Mouse (Mus musculus) lung, adult 2 months (tissue): ENCODE results near the gene Mgrn1. TPM values are rescaled to one million over a fixed set of nuclear protein-coding genes. Genes with fewer than 3 reads are reported as not detected.

Experiments used
- DNase-seq: peaks from one replicate; pipeline ENCODE4 v3.0.0; 2022
- H3K4me1 ChIP-seq: fragments of 200-500 bp; 2 replicates; pipeline ENCODE4 v1.6.1; 2011; ENCODE audit warnings: low read length; ENCODE audit not compliant: control insufficient read depth, insufficient read depth
- H3K4me3 ChIP-seq: fragments of 200-500 bp; replicated peaks from 2 replicates; pipeline ENCODE3; 2011; ENCODE audit warnings: low read depth, mild to moderate bottlenecking, control low read depth, low read length; ENCODE audit errors: extremely low read depth
- CTCF ChIP-seq: fragments of 200-500 bp; IDR thresholded peaks from 2 replicates; pipeline ENCODE4 v1.5.1; 2011; ENCODE audit warnings: mild to moderate bottlenecking, low read length, control low read depth; ENCODE audit not compliant: insufficient read depth
- POLR2A ChIP-seq: fragments of 200-500 bp; IDR thresholded peaks from 2 replicates; pipeline ENCODE4 v1.6.1; 2011; ENCODE audit warnings: low read depth, mild to moderate bottlenecking, control low read depth, low read length, borderline replicate concordance; ENCODE audit errors: extremely low read depth
- WGBS: fragments of 180-500 bp; shearing (Covaris S2); methylation state at CpG from one replicate; pipeline ENCODE4 v1.1.7; 2018; 5-methylcytosine and 5-hydroxymethylcytosine counted together
- polyA plus RNA-seq: library from polyadenylated mRNA; depleted of rRNA; stranded (reverse); fragments of >200 nt; gene quantifications from 2 replicates; pipeline ENCODE4 v1.2.3, GENCODE M21; 2012

Gene Mgrn1
- polyA plus RNA-seq, 1 experiment = 140 TPM

DNA sequence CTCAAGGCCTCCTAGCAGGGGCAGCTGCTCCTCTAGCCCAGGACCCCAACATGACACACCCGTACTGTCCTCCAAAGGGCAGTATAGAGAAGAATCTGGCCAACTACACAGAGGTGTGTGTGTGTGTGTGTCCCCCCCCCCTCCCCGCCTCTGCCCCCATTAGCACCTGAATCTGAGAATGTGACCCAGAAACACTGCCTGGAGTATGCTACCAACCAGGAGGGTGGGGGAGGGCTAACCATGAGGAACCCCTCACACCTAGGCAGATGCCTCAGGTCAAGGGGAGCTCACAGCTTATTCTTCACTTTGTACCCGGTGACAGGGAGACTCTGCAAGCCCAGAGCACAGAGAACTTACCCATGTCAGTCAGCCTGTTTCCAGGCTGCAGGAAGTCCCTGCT, 8.3 kb upstream of the Mgrn1 start:
- no peak for DNase-seq
- 31% methylated on average over 2 of the region's 3 CpGs for WGBS
- peaks cover 26% of the 10 kb centered on the region for H3K4me1 ChIP-seq
- TF ChIP-seq CTCF = no peak
- TF ChIP-seq POLR2A = no peak
- no peak overlapping the region for H3K4me3 ChIP-seq

DNA sequence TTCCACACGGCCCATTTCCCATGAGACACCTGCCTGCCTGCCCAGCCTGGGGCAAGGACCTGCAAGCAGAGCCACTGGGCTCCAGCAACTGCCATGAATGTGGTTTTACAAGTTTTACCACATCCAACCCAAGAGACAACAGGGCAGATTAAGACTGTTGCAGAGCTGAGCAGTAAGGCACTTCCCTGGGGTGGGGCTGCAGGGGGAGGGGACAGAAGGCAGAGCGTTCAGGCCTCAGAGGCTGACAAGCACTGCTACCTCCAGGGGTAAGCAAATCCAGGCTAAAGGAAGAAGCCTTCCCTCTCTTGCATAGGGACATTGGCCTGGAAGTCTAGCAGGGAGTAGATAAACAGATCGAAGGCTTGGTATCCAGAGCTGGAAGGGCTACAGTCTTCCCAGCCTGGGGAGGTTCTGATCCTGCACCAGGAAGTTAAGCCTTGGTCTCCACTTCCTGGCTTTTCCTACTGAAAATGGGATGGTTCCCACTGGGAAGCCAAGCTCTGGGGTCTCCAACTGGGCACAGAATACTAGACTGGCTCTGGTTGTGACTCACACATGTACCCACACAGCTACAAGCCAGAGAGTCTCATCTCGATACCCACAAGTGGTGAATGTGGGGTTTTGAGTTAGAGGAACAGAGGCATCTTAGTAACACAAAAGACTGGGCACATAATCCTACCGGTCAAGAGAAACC, 7.7 kb upstream of the Mgrn1 start:
- DNase-seq = peak; percentile 55
- Histone ChIP-seq H3K4me1 (peaks cover 26% of the 10 kb centered on the region), H3K4me3 (peak overlapping the region; percentile 95)
- 3% methylated on average over 5 of the region's 5 CpGs for WGBS
- TF ChIP-seq CTCF (no peak), POLR2A (peak; percentile 37; the same call in 1 of the 2 replicates)

DNA sequence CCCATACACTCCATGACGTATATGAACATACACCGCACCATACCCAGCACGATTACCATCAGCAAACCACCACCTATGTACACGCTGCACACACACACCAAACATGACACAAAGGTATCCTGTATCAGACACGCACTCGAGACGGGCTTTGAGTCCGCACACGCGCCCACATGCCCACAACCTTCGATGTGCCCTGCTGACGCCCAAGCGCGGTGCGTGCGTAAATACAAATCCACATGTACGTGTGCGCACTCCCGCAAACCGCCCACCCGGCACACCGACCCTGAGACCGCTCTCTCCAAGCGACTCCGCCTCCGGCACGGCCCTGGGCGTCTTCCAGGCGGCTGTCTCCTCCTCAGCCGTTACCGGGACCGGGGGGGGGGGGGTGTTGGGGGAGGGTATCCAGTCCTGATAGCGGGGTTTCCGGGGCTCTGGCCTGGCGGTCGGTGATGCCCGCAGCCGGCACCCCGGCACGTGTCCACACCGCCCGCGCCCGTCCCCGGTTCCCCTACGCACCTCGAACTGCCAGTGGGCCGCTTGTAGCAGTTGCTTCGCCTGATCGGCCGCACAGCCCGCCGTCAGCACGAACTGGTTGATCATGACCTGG, 6.8 kb upstream of the Mgrn1 start:
- peak overlapping the region; percentile 95 for H3K4me3 ChIP-seq
- WGBS = under 1% methylated on average over 54 of the region's 54 CpGs
- peaks cover 26% of the 10 kb centered on the region for H3K4me1 ChIP-seq
- no peak for DNase-seq
- TF ChIP-seq CTCF (no peak), POLR2A (no peak)

DNA sequence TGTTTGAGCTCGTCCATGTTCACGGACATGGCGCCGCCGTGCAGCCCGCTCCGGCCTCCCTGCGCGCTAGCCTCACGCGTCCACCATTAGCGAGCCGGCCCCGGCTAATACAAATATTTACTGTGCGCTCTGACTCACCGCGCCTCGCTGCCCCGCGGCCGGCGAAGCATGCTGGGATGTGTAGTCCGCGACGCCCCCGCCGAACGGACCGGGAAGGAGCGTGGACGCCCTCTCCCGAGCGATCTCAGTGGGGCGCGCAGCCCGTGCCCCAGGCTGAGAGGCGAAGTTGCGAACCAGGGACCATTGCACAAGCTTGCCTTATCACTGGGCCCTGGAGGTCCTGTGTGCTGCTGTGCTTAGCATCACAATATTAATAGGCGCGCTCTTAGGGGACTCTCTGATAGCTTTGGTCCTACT, 6.3 kb upstream of the Mgrn1 start:
- DNase-seq = peak; percentile 89
- peaks cover 26% of the 10 kb centered on the region for H3K4me1 ChIP-seq
- WGBS = 1% methylated on average over 40 of the region's 40 CpGs
- H3K4me3 ChIP-seq = peak overlapping the region; percentile 95
- TF ChIP-seq POLR2A = peak; percentile 92
- TF ChIP-seq CTCF = no peak

- under 1% methylated on average over 48 of the region's 48 CpGs for WGBS
Measured at GRCm38 (mm10) chr16:4880136-4880825, 5.8 kb upstream of the Mgrn1 start, which contains the start of gene Ubald1. TSS of gene Ubald1 (minus strand) at chr16:4880315.

DNA sequence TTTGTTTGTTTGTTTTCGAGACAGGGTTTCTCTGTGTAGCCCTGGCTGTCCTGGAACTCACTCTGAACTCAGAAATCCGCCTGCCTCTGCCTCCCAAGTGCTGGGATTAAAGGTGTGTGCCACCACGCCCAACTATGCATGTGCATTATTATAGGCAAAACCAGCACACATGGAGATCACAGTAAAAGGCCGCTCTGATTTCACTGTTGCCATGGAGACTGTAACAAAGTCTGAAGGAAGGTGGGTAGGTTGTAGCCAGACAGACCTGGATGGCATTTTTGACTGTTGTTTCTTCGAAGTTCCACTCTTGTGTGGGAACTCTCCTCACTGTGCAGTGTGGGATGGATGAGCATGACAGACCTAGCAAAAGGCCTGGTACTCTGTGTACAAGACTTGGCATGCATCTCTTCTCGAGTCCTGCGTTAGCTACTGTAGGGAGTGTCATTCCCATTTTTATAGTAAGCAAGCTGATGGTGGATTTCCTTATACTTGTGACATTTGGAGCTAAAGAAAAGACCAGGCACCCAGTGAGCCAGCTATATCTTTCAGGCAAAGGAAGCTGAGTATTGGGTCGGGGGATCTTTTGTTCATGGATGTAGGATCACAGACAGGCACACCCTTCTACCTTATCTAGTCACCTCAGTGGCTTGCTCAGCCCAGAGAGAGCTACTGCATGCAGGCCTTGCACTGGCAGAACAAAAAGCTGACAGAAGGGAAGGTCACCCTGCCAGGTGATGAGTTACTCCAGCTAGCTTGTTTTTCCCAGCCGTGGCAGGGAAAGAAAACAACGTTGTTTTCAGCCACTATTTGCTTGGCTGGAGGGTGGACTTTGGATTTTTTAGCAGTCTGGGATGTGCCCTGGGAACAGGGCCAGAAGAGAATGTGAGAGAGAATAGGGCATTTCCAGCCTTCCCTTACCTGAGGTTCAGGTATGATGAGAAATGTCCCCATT, 4.4 kb upstream of the Mgrn1 start:
- no peak for DNase-seq
- peaks cover 22% of the 10 kb centered on the region for H3K4me1 ChIP-seq
- WGBS = 68% methylated on average over 10 of the region's 10 CpGs
- no peak overlapping the region for H3K4me3 ChIP-seq
- no peak for TF ChIP-seq POLR2A
- TF ChIP-seq CTCF = no peak

More at GRCm38 (mm10) chr16:4880136-4880825, 5.8 kb upstream of the Mgrn1 start, which contains the start of gene Ubald1:
- DNase-seq = peak; percentile 91
- Histone ChIP-seq H3K4me1 (peaks cover 28% of the 10 kb centered on the region), H3K4me3 (peak within 1 kb of the TSS; percentile 95)
- peak; percentile 89 for TF ChIP-seq POLR2A
- TF ChIP-seq CTCF = no peak

DNA sequence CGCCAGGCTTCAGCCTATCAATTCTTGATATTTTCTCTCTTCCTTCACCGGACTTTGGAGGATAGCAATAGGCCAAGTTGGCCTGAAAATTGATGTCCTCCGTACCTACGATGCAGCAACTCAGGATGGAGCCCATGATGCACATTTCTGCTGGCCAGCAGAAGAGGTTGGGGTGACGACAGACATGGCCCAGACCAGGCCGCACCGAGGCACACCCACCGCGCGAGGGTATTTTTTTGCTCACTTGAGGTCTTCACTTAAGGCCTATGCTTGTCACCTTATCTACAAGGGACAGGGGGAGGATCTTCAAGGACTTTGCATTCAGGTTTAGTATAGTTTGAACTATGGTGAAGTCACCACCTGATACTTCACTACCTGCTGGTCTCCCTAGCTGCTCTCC, 1.1 kb upstream of the Mgrn1 start:
- 90% methylated on average over 10 of the region's 10 CpGs for WGBS
- peaks cover 11% of the 10 kb centered on the region for H3K4me1 ChIP-seq
- H3K4me3 ChIP-seq = no peak overlapping the region
- no peak for DNase-seq
- TF ChIP-seq CTCF = no peak
- no peak for TF ChIP-seq POLR2A

DNA sequence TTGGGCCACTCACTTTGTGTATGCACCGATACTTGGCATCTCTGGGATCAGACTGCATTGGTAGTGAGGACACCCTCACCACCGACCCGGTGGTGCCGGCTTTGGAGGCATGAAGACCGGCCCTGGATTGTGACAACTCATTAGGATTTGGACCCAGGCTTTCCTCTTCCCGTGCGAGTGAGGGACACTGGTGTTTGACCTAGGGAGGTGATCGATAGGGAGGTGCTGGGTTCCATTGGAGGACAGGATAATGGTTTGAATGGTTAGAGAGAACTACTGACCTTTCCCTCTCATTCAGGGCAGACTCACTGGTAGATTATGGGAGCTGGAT, 606 bp downstream of the Mgrn1 start:
- TF ChIP-seq CTCF = no peak
- no peak for TF ChIP-seq POLR2A
- WGBS = 4% methylated on average over 8 of the region's 8 CpGs
- DNase-seq = no peak
- peaks cover 6% of the 10 kb centered on the region for H3K4me1 ChIP-seq
- peak overlapping the region; percentile 98 for H3K4me3 ChIP-seq
